Mouse (Mus musculus) kidney, postnatal 14 days (tissue): ENCODE measurements at regions not wholly inside any gene's neighbourhood (a gene's known extent, or its start where the extent isn't known, plus 50 kb on each side); places are given as distances from the start of the nearest gene placed in this dataset.

ENCODE experiments used
- DNase-seq: peaks from one replicate; pipeline ENCODE4 v3.0.0; 2022; ENCODE audit warnings: mixed read lengths

- no peak for DNase-seq
Measured at GRCm38 (mm10) chr15:70982719-70983118, 2851.6 kb upstream of the Gm6569 start.

- no peak for DNase-seq
Measured at GRCm38 (mm10) chr15:70987973-70988570, 2846.3 kb upstream of the Gm6569 start.

GRCm38 (mm10) chr15:70993397-70993796, 2841.0 kb upstream of the Gm6569 start:
- DNase-seq, result no peak

- no peak for DNase-seq
Measured at GRCm38 (mm10) chr15:71010362-71010761, 2824.0 kb upstream of the Gm6569 start.

- no peak for DNase-seq
Measured at GRCm38 (mm10) chr15:71010773-71011172, 2823.6 kb upstream of the Gm6569 start.

- no peak for DNase-seq
Measured at GRCm38 (mm10) chr15:71054251-71054852, 2780.0 kb upstream of the Gm6569 start.

GRCm38 (mm10) chr15:71086367-71086997, 2747.9 kb upstream of the Gm6569 start:
- no peak for DNase-seq

GRCm38 (mm10) chr15:71099111-71099510, 2735.2 kb upstream of the Gm6569 start:
- DNase-seq, result no peak

GRCm38 (mm10) chr15:71129802-71130201, 2704.6 kb upstream of the Gm6569 start:
- no peak for DNase-seq

- DNase-seq, result no peak
Measured at GRCm38 (mm10) chr15:71157680-71158079, 2676.7 kb upstream of the Gm6569 start.

GRCm38 (mm10) chr15:71162097-71162496, 2672.3 kb upstream of the Gm6569 start:
- DNase-seq, result no peak

GRCm38 (mm10) chr15:71195011-71195739, 2639.2 kb upstream of the Gm6569 start:
- no peak for DNase-seq

- peak; percentile 46 for DNase-seq
Measured at GRCm38 (mm10) chr15:71240647-71241351, 2593.6 kb upstream of the Gm6569 start.

- DNase-seq, result no peak
Measured at GRCm38 (mm10) chr15:71243539-71243938, 2590.8 kb upstream of the Gm6569 start.

GRCm38 (mm10) chr15:71275876-71276565, 2558.3 kb upstream of the Gm6569 start:
- no peak for DNase-seq

GRCm38 (mm10) chr15:71276566-71276912, 2557.8 kb upstream of the Gm6569 start:
- no peak for DNase-seq

- DNase-seq, result no peak
Measured at GRCm38 (mm10) chr15:71277388-71277787, 2557.0 kb upstream of the Gm6569 start.

- no peak for DNase-seq
Measured at GRCm38 (mm10) chr15:71283775-71284174, 2550.6 kb upstream of the Gm6569 start.

GRCm38 (mm10) chr15:71302541-71302940, 2531.8 kb upstream of the Gm6569 start:
- no peak for DNase-seq

- no peak for DNase-seq
Measured at GRCm38 (mm10) chr15:71310230-71310629, 2524.1 kb upstream of the Gm6569 start.

- no peak for DNase-seq
Measured at GRCm38 (mm10) chr15:71326596-71326995, 2507.8 kb upstream of the Gm6569 start.

- no peak for DNase-seq
Measured at GRCm38 (mm10) chr15:71358189-71358790, 2476.1 kb upstream of the Gm6569 start.
